Mouse (Mus musculus) neural tube, embryonic 10.5 days (tissue): ENCODE measurements around the gene Gabpb2.

ENCODE experiments used
- DNase-seq: peaks from one replicate; pipeline ENCODE4 v3.0.0-alpha.2; 2017; ENCODE audit warnings: low spot score; ENCODE audit errors: extremely low spot score

Gabpb2 gene

GRCm38 (mm10) chr3:95217255-95218134 lies at the start of gene Gabpb2:
TSS of gene Gabpb2 (minus strand) at chr3:95217916.
- DNase-seq, result peak; percentile 95

GRCm38 (mm10) chr3:95266052-95266451 lies 48.3 kb upstream of the Gabpb2 start:
- DNase-seq, result no peak

GRCm38 (mm10) chr3:95264724-95265123 lies 47.0 kb upstream of the Gabpb2 start:
- DNase-seq, result no peak

- peak; percentile 60 for DNase-seq
Measured at GRCm38 (mm10) chr3:95263089-95263739, 45.5 kb upstream of the Gabpb2 start.

- no peak for DNase-seq
Measured at GRCm38 (mm10) chr3:95261975-95262374, 44.3 kb upstream of the Gabpb2 start.

GRCm38 (mm10) chr3:95256931-95257330 lies 39.2 kb upstream of the Gabpb2 start:
- no peak for DNase-seq

GRCm38 (mm10) chr3:95250783-95251424 lies 33.2 kb upstream of the Gabpb2 start, which contains the start of gene Bnipl:
TSS of gene Bnipl (minus strand) at chr3:95251193.
- no peak for DNase-seq

GRCm38 (mm10) chr3:95250361-95250760 lies 32.6 kb upstream of the Gabpb2 start:
- no peak for DNase-seq

GRCm38 (mm10) chr3:95247660-95248336 lies 30.1 kb upstream of the Gabpb2 start:
- no peak for DNase-seq

GRCm38 (mm10) chr3:95246465-95247231 lies 28.9 kb upstream of the Gabpb2 start:
- no peak for DNase-seq

GRCm38 (mm10) chr3:95243086-95243485 lies 25.4 kb upstream of the Gabpb2 start:
- DNase-seq, result no peak

GRCm38 (mm10) chr3:95241498-95241897 lies 23.8 kb upstream of the Gabpb2 start, which contains the start of gene Gm128:
TSS of gene Gm128 (minus strand) at chr3:95241598.
- DNase-seq, result no peak

- DNase-seq, result no peak
Measured at GRCm38 (mm10) chr3:95240900-95241299, 23.2 kb upstream of the Gabpb2 start.

GRCm38 (mm10) chr3:95239971-95240370 lies 22.3 kb upstream of the Gabpb2 start:
- DNase-seq, result no peak

GRCm38 (mm10) chr3:95239022-95239421 lies 21.3 kb upstream of the Gabpb2 start:
- DNase-seq, result no peak

GRCm38 (mm10) chr3:95237541-95238099 lies 19.9 kb upstream of the Gabpb2 start:
- DNase-seq, result no peak

- no peak for DNase-seq
Measured at GRCm38 (mm10) chr3:95235386-95236301, 17.9 kb upstream of the Gabpb2 start.

GRCm38 (mm10) chr3:95233303-95233980 lies 15.7 kb upstream of the Gabpb2 start:
- no peak for DNase-seq

GRCm38 (mm10) chr3:95232771-95233170 lies 15.1 kb upstream of the Gabpb2 start:
- DNase-seq, result no peak
